Comparison of ENCODE assay signal across 26 mouse cellular contexts in genomic region chr5:143467931-143468330, GRCm38 (mm10). TPM values are rescaled to one million over a fixed set of nuclear protein-coding genes. Genes with fewer than 3 reads are reported as not detected.
DNase-seq lines count a peak whose midpoint lies in the region; ATAC-seq lines count a peak whose summit lies in the region.
"Had no signal": no experiment of that assay in that cellular context is flagged by ENCODE, and none has a peak within 500 bp of the region (broad histone marks: within the 10 kb centered on the region; RNA-seq: fewer than 3 reads in every experiment).

No protein-coding gene starts in this region.

- no peak overlapping the region for H3K4me2 ChIP-seq in liver, embryonic 11.5 days
- H3K4me2 ChIP-seq: embryonic facial prominence, embryonic 12.5 days; embryonic facial prominence, embryonic 15.5 days; heart, embryonic 13.5 days; hindbrain, embryonic 13.5 days had no signal

- no peak for ATAC-seq in liver, embryonic 11.5 days (replicated peaks; ENCODE audit: low FRiP score)
- no peak for ATAC-seq in megakaryocyte-erythroid progenitor cell, adult 5-6 weeks (replicated peaks; ENCODE audit: low FRiP score, low TSS enrichment, poor library complexity, severe bottlenecking)
- ATAC-seq: forebrain, embryonic 14.5 days; forebrain, postnatal 0 days; hindbrain, embryonic 16.5 days; Patski had no signal

- H3K36me3 ChIP-seq in heart, embryonic 10.5 days = peaks cover 34% of the 10 kb centered on the region
- H3K36me3 ChIP-seq in liver, embryonic 11.5 days (ENCODE audit: control insufficient read depth, insufficient read depth, low read length) = peaks cover 14% of the 10 kb centered on the region; the same call in 1 of the 2 replicates
- peaks cover 63% of the 10 kb centered on the region for H3K36me3 ChIP-seq in embryonic facial prominence, embryonic 10.5 days (replicated peaks)

- H3K27me3 ChIP-seq in heart, embryonic 10.5 days (ENCODE audit: insufficient read depth, poor library complexity, severe bottlenecking) = no peaks in the 10 kb centered on the region
- H3K27me3 ChIP-seq in liver, embryonic 11.5 days (replicated peaks; ENCODE audit: control insufficient read depth, insufficient read depth, low read length) = no peaks in the 10 kb centered on the region
- H3K27me3 ChIP-seq in embryonic facial prominence, embryonic 10.5 days (replicated peaks; ENCODE audit: low read depth, poor library complexity, severe bottlenecking) = peaks cover 15% of the 10 kb centered on the region; the same call in 1 of the 2 replicates
- H3K27me3 ChIP-seq: CH12.LX; embryonic facial prominence, embryonic 12.5 days; embryonic facial prominence, embryonic 15.5 days; hindbrain, embryonic 13.5 days; Patski had no signal

- no peak overlapping the region for H3K4me3 ChIP-seq in heart, embryonic 10.5 days
- no peak overlapping the region for H3K4me3 ChIP-seq in liver, embryonic 11.5 days (ENCODE audit: low read depth, low read length)
- H3K4me3 ChIP-seq in embryonic facial prominence, embryonic 10.5 days = no peak overlapping the region
- H3K4me3 ChIP-seq: embryonic facial prominence, embryonic 12.5 days; embryonic facial prominence, embryonic 15.5 days; heart, embryonic 13.5 days; hindbrain, embryonic 10.5 days; hindbrain, embryonic 13.5 days had no signal

- WGBS in heart, embryonic 10.5 days = 91% methylated on average over 6 of the region's 6 CpGs
- 86% methylated on average over 6 of the region's 6 CpGs for WGBS in liver, embryonic 11.5 days
- WGBS in embryonic facial prominence, embryonic 10.5 days = 90% methylated on average over 6 of the region's 6 CpGs

- H3K4me1 ChIP-seq in heart, embryonic 10.5 days = peaks cover 26% of the 10 kb centered on the region
- peaks cover 15% of the 10 kb centered on the region for H3K4me1 ChIP-seq in liver, embryonic 11.5 days (replicated peaks; ENCODE audit: control insufficient read depth, insufficient read depth, low read length)
- peaks cover 17% of the 10 kb centered on the region for H3K4me1 ChIP-seq in embryonic facial prominence, embryonic 10.5 days

- DNase-seq in heart, embryonic 10.5 days (ENCODE audit: low spot score) = peak; percentile 51
- DNase-seq in heart, postnatal 4 days = no peak
- peak; percentile 7 for DNase-seq in liver, embryonic 11.5 days (ENCODE audit: low spot score)
- DNase-seq in liver = no peak
- DNase-seq in spleen, postnatal 10 days (ENCODE audit: low spot score in 2 of 2) = peak; percentile 4 to 9
- no peak for DNase-seq in spleen, postnatal 14 days (ENCODE audit: low spot score in 2 of 2)
- DNase-seq in embryonic facial prominence, embryonic 10.5 days (ENCODE audit: low spot score) = peak; percentile 4
- DNase-seq: adrenal gland, postnatal 10 days; adrenal gland, postnatal 36 days; B cell, adult 2 months; cerebellum, adult 18-20 months; cerebellum, adult 9-10 months; cerebellum, postnatal 14 days; forebrain, postnatal 0 days; gastrocnemius, postnatal 25 days had no signal

- no peak overlapping the region for H3K9ac ChIP-seq in liver, embryonic 11.5 days (ENCODE audit: low read depth, low read length)
- H3K9ac ChIP-seq: embryonic facial prominence, embryonic 12.5 days; embryonic facial prominence, embryonic 15.5 days; forebrain, postnatal 0 days; heart, embryonic 13.5 days; hindbrain, embryonic 13.5 days had no signal

- H3K27ac ChIP-seq in heart, embryonic 10.5 days = no peak overlapping the region
- no peak overlapping the region for H3K27ac ChIP-seq in liver, embryonic 11.5 days (ENCODE audit: low read depth, low read length)
- no peak overlapping the region for H3K27ac ChIP-seq in embryonic facial prominence, embryonic 10.5 days (replicated peaks)
- H3K27ac ChIP-seq: embryonic facial prominence, embryonic 12.5 days; embryonic facial prominence, embryonic 15.5 days; heart, embryonic 13.5 days; hindbrain, embryonic 10.5 days; hindbrain, embryonic 13.5 days had no signal

- no peaks in the 10 kb centered on the region for H3K9me3 ChIP-seq in heart, embryonic 10.5 days
- H3K9me3 ChIP-seq in liver, embryonic 11.5 days (ENCODE audit: control insufficient read depth, low read length) = no peaks in the 10 kb centered on the region
- no peaks in the 10 kb centered on the region for H3K9me3 ChIP-seq in embryonic facial prominence, embryonic 10.5 days
- H3K9me3 ChIP-seq: embryonic facial prominence, embryonic 12.5 days; embryonic facial prominence, embryonic 15.5 days; G1E; heart, embryonic 13.5 days; hindbrain, embryonic 10.5 days; hindbrain, embryonic 13.5 days had no signal

RNA-seq across cellular contexts. Expression of gene Daglb, which starts 3.5 kb away (rescaled TPM):
- polyA plus RNA-seq in heart, embryonic 10.5 days (2016; fragmentation: Nextera tagmentation; extraction: Ambion mirVana) = 11.9 and 13.9 TPM in 2 replicates
- 1 to 10 TPM; 8.0 to 8.7 TPM for total RNA-seq in heart, postnatal 4 days (2021)
- polyA plus RNA-seq in liver, embryonic 11.5 days (2014; fragmentation: Nextera tagmentation; extraction: Ambion mirVana) = 13.7 and 14.9 TPM in 2 replicates
- polyA plus RNA-seq in embryonic facial prominence, embryonic 10.5 days (2016; fragmentation: Nextera tagmentation; extraction: Ambion mirVana) = 12.4 and 12.6 TPM in 2 replicates
- 15.7 and 23.9 TPM in 2 replicates for total RNA-seq in megakaryocyte-erythroid progenitor cell, adult 5-6 weeks (2014; fragmentation: Nextera tagmentation)
- total RNA-seq in megakaryocyte-erythroid progenitor cell, adult 5-6 weeks (2017) = 10.3 and 12.4 TPM in 2 replicates

RNA-seq across cellular contexts. Expression of gene Rac1, which starts 59.9 kb away (rescaled TPM):
- polyA plus RNA-seq in heart, embryonic 10.5 days (2016; fragmentation: Nextera tagmentation; extraction: Ambion mirVana) = 369 and 431 TPM in 2 replicates
- 100 to 1,000 TPM; 317 to 339 TPM for total RNA-seq in heart, postnatal 4 days (2021)
- 352 and 370 TPM in 2 replicates for polyA plus RNA-seq in liver, embryonic 11.5 days (2014; fragmentation: Nextera tagmentation; extraction: Ambion mirVana)
- 400 and 407 TPM in 2 replicates for polyA plus RNA-seq in embryonic facial prominence, embryonic 10.5 days (2016; fragmentation: Nextera tagmentation; extraction: Ambion mirVana)
- 140 and 211 TPM in 2 replicates for total RNA-seq in megakaryocyte-erythroid progenitor cell, adult 5-6 weeks (2014; fragmentation: Nextera tagmentation)
- 64.1 and 110 TPM in 2 replicates for total RNA-seq in megakaryocyte-erythroid progenitor cell, adult 5-6 weeks (2017)

Comparison
In these comparisons a context has a peak if more than half of its experiments do, and no peak if none do; other contexts are left out.
1. DNase-seq: peak in heart, embryonic 10.5 days (single experiment), liver, embryonic 11.5 days (single experiment), spleen, postnatal 10 days (2 of 2) and embryonic facial prominence, embryonic 10.5 days (single experiment); none in heart, postnatal 4 days (single experiment), liver (single experiment) and spleen, postnatal 14 days (0 of 2).